Mouse (Mus musculus): ENCODE data around the gene Pip4k2a. TPM values are rescaled to one million over a fixed set of nuclear protein-coding genes. Genes with fewer than 3 reads are reported as not detected.
A peak's percentile ranks its signal among the peaks of the same experiment; 100 is the strongest.
"Not testable (repeated sequence)": the region's sequence is repeated elsewhere in the genome, so short reads cannot be mapped to it uniquely, and the experiment has no call there.

Pip4k2a gene
- polyA plus RNA-seq, 1 experiment from 2014 or later, result 6.6 TPM

- WGBS, result 47% methylated on average over 6 of the region's 6 CpGs
- no peak overlapping the region for H3K4me3 ChIP-seq
- H3K36me3 ChIP-seq, result no peaks in the 10 kb centered on the region
- no peaks in the 10 kb centered on the region for H3K27me3 ChIP-seq (replicated peaks)
- H3K27ac ChIP-seq (replicated peaks), result no peak overlapping the region
- no peak overlapping the region for H3K9ac ChIP-seq
- H3K9me3 ChIP-seq, result no peaks in the 10 kb centered on the region
- no peak overlapping the region for H3K4me2 ChIP-seq
- no peak for ATAC-seq (ENCODE audit: extremely low read depth, insufficient number of reproducible peaks, low FRiP score, low TSS enrichment)
- H3K4me1 ChIP-seq, result peaks cover 23% of the 10 kb centered on the region
These were observed 88.2 kb downstream of the Pip4k2a start for GRCm38 (mm10) chr2:18909713-18910112.

GRCm38 (mm10) chr2:18907269-18907668, 90.7 kb downstream of the Pip4k2a start:
- Histone ChIP-seq H3K36me3 (0 out of 2 replicates have a peak, but pooled peaks cover 1% of the 10 kb centered on the region), H3K4me3 (no peak overlapping the region), H3K9ac (no peak overlapping the region), H3K27me3 (replicated peaks) (no peaks in the 10 kb centered on the region), H3K9me3 (no peaks in the 10 kb centered on the region), H3K4me1 (peaks cover 23% of the 10 kb centered on the region), H3K27ac (replicated peaks) (no peak overlapping the region), H3K4me2 (no peak overlapping the region)
- no peak for ATAC-seq (ENCODE audit: extremely low read depth, insufficient number of reproducible peaks, low FRiP score, low TSS enrichment)
- WGBS, result 57% methylated on average over 8 of the region's 8 CpGs

GRCm38 (mm10) chr2:18906421-18907084, 91.4 kb downstream of the Pip4k2a start:
- WGBS, result 67% methylated on average over 2 of the region's 2 CpGs
- no peak for ATAC-seq (ENCODE audit: extremely low read depth, insufficient number of reproducible peaks, low FRiP score, low TSS enrichment)
- H3K4me3 ChIP-seq, result no peak overlapping the region

GRCm38 (mm10) chr2:18903301-18904068, 94.4 kb downstream of the Pip4k2a start:
- no peak for ATAC-seq (ENCODE audit: extremely low read depth, insufficient number of reproducible peaks, low FRiP score, low TSS enrichment)
- Histone ChIP-seq H3K4me2 (no peak overlapping the region), H3K9me3 (no peaks in the 10 kb centered on the region), H3K27me3 (replicated peaks) (no peaks in the 10 kb centered on the region), H3K27ac (replicated peaks) (no peak overlapping the region), H3K9ac (no peak overlapping the region), H3K4me1 (peaks cover 15% of the 10 kb centered on the region), H3K4me3 (no peak overlapping the region), H3K36me3 (peaks cover 21% of the 10 kb centered on the region)
- 87% methylated on average over 9 of the region's 9 CpGs for WGBS

More at GRCm38 (mm10) chr2:18906421-18907084, 91.4 kb downstream of the Pip4k2a start:
- Histone ChIP-seq H3K4me1 (peaks cover 23% of the 10 kb centered on the region), H3K9me3 (no peaks in the 10 kb centered on the region), H3K27ac (replicated peaks) (no peak overlapping the region), H3K36me3 (peaks cover 8% of the 10 kb centered on the region), H3K9ac (no peak overlapping the region), H3K4me2 (no peak overlapping the region), H3K27me3 (replicated peaks) (no peaks in the 10 kb centered on the region)

- no peak overlapping the region for H3K4me3 ChIP-seq
- ATAC-seq (ENCODE audit: extremely low read depth, insufficient number of reproducible peaks, low FRiP score, low TSS enrichment), result no peak
- no peaks in the 10 kb centered on the region for H3K9me3 ChIP-seq
These were observed 96.8 kb downstream of the Pip4k2a start for GRCm38 (mm10) chr2:18901133-18901532.

GRCm38 (mm10) chr2:18900635-18901034, 97.3 kb downstream of the Pip4k2a start:
- WGBS, result 90% methylated on average over 2 of the region's 2 CpGs
- no peak for ATAC-seq (ENCODE audit: extremely low read depth, insufficient number of reproducible peaks, low FRiP score, low TSS enrichment)

More at GRCm38 (mm10) chr2:18901133-18901532, 96.8 kb downstream of the Pip4k2a start:
- no peaks in the 10 kb centered on the region for H3K27me3 ChIP-seq (replicated peaks)
- H3K9ac ChIP-seq, result no peak overlapping the region
- H3K27ac ChIP-seq (replicated peaks), result no peak overlapping the region
- 73% methylated on average over 4 of the region's 4 CpGs for WGBS
- H3K36me3 ChIP-seq, result peaks cover 21% of the 10 kb centered on the region
- no peak overlapping the region for H3K4me2 ChIP-seq
- peaks cover 18% of the 10 kb centered on the region for H3K4me1 ChIP-seq

GRCm38 (mm10) chr2:18897742-18898256, 100.1 kb downstream of the Pip4k2a start:
- H3K9ac ChIP-seq, result 0 out of 2 replicates have a peak overlapping the region, but pooled peaks have one; percentile 16
- no peak overlapping the region for H3K4me3 ChIP-seq
- ATAC-seq (ENCODE audit: extremely low read depth, insufficient number of reproducible peaks, low FRiP score, low TSS enrichment), result no peak; the same call in 1 of the 2 replicates
- peaks cover 18% of the 10 kb centered on the region for H3K4me1 ChIP-seq
- no peaks in the 10 kb centered on the region for H3K9me3 ChIP-seq
- 28% methylated on average over 10 of the region's 10 CpGs for WGBS
- peak overlapping the region; percentile 59 for H3K27ac ChIP-seq (replicated peaks)
- H3K27me3 ChIP-seq (replicated peaks), result no peaks in the 10 kb centered on the region
- peak overlapping the region; percentile 12; the same call in 1 of the 2 replicates for H3K4me2 ChIP-seq
- peaks cover 21% of the 10 kb centered on the region for H3K36me3 ChIP-seq

More at GRCm38 (mm10) chr2:18900635-18901034, 97.3 kb downstream of the Pip4k2a start:
- Histone ChIP-seq H3K4me3 (no peak overlapping the region), H3K4me1 (peaks cover 18% of the 10 kb centered on the region), H3K27me3 (replicated peaks) (no peaks in the 10 kb centered on the region), H3K9me3 (no peaks in the 10 kb centered on the region), H3K36me3 (peaks cover 21% of the 10 kb centered on the region), H3K9ac (no peak overlapping the region), H3K4me2 (no peak overlapping the region), H3K27ac (replicated peaks) (no peak overlapping the region)

GRCm38 (mm10) chr2:18896015-18896414, 101.9 kb downstream of the Pip4k2a start:
- Histone ChIP-seq H3K4me1 (peaks cover 18% of the 10 kb centered on the region), H3K9me3 (no peaks in the 10 kb centered on the region), H3K9ac (no peak overlapping the region), H3K4me2 (no peak overlapping the region), H3K27ac (replicated peaks) (no peak overlapping the region), H3K27me3 (replicated peaks) (no peaks in the 10 kb centered on the region), H3K4me3 (no peak overlapping the region), H3K36me3 (peaks cover 10% of the 10 kb centered on the region)
- 49% methylated on average over 6 of the region's 6 CpGs for WGBS
- ATAC-seq (ENCODE audit: extremely low read depth, insufficient number of reproducible peaks, low FRiP score, low TSS enrichment), result no peak

- not testable (repeated sequence) for H3K27me3 ChIP-seq (replicated peaks); H3K9ac ChIP-seq; H3K4me2 ChIP-seq; H3K36me3 ChIP-seq; H3K4me3 ChIP-seq; H3K9me3 ChIP-seq; ATAC-seq (ENCODE audit: extremely low read depth, insufficient number of reproducible peaks, low FRiP score, low TSS enrichment); H3K27ac ChIP-seq (replicated peaks)
- peaks cover 21% of the 10 kb centered on the region for H3K4me1 ChIP-seq
- 96% methylated on average over 1 of the region's 1 CpGs for WGBS
These were observed 104.6 kb downstream of the Pip4k2a start for GRCm38 (mm10) chr2:18893336-18893735.

GRCm38 (mm10) chr2:18891991-18892537, 105.9 kb downstream of the Pip4k2a start:
- 81% methylated on average over 10 of the region's 10 CpGs for WGBS
- no peaks in the 10 kb centered on the region for H3K9me3 ChIP-seq
- ATAC-seq (ENCODE audit: extremely low read depth, insufficient number of reproducible peaks, low FRiP score, low TSS enrichment), result no peak

More at GRCm38 (mm10) chr2:18891991-18892537, 105.9 kb downstream of the Pip4k2a start:
- no peak overlapping the region for H3K27ac ChIP-seq (replicated peaks)
- H3K4me2 ChIP-seq, result no peak overlapping the region
- no peak overlapping the region for H3K4me3 ChIP-seq
- H3K9ac ChIP-seq, result no peak overlapping the region
- H3K27me3 ChIP-seq (replicated peaks), result no peaks in the 10 kb centered on the region
- peaks cover 11% of the 10 kb centered on the region for H3K4me1 ChIP-seq
- H3K36me3 ChIP-seq, result peaks cover 10% of the 10 kb centered on the region; the same call in 1 of the 2 replicates

All from heart, embryonic 13.5 days (tissue).